Mouse (Mus musculus) G1E (cell line): ENCODE data around the gene Scrn1.

Experiments
- CTCF ChIP-seq: IDR thresholded peaks from 2 replicates; pipeline ENCODE4 v1.5.1; 2012; ENCODE audit warnings: low read depth, low read length, inconsistent platforms, mixed read lengths
- GATA1 ChIP-seq: IDR thresholded peaks from 2 replicates; pipeline ENCODE4 v1.6.1; 2012; ENCODE audit warnings: borderline replicate concordance, low read length, inconsistent platforms, mixed read lengths
- GATA2 ChIP-seq: IDR thresholded peaks from 2 replicates; pipeline ENCODE4 v1.6.1; 2012; ENCODE audit warnings: low read depth, low read length, inconsistent platforms, borderline replicate concordance
- POLR2AphosphoS5 ChIP-seq: IDR thresholded peaks from 2 replicates; pipeline ENCODE4 v1.6.1; 2012; ENCODE audit warnings: low read depth, low read length, inconsistent platforms; ENCODE audit not compliant: insufficient replicate concordance
- TAL1 ChIP-seq: conservative IDR thresholded peaks from 2 replicates; pipeline ENCODE4 v1.6.1; 2012; ENCODE audit warnings: low read depth, low read length, inconsistent platforms, mixed read lengths

DNA sequence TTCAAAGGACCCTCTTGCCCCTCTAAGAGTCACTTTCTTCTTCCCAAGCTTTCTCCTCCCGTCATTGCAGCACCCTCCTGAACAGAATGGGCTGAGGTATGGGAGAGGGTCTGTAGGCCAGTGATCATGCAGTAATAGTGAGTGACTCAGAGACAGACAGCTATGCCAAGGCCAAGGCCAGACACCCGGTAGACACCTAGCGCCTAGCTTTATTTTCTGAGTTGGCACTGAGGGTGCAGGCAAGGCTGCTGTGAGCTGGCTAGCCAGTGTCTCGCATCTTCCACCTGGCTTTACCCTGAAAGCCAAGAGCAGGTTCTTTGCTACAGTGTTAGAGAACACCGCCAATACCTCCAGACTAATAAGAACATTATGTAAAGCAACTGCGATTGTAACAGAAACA, 103.5 kb downstream of the Scrn1 start:
- no peak for TF ChIP-seq GATA1
- no peak for TF ChIP-seq POLR2AphosphoS5
- no peak for TF ChIP-seq CTCF
- no peak for TF ChIP-seq TAL1
- no peak for TF ChIP-seq GATA2
